Mouse (Mus musculus) adrenal gland, adult 18-20 months (tissue): ENCODE results near the gene Nop2. TPM values are rescaled to one million over a fixed set of nuclear protein-coding genes. Genes with fewer than 3 reads are reported as not detected.
A peak's percentile ranks its signal among the peaks of the same experiment; 100 is the strongest.

Experiments
- DNase-seq, 2 experiments: peaks; one replicate each; pipeline ENCODE4 v3.0.0; 2021 to 2022; ENCODE audit warnings: low spot score in 2 of 2
- long read RNA-seq, 2 experiments: library from polyadenylated mRNA; stranded (forward); transcript quantifications; one replicate each; pipeline ENCODE4 v2.0.0; 2021
- total RNA-seq, 2 experiments: library from RNA; stranded (reverse); gene quantifications; 1 replicate in 1 of 2; 2 replicates in 1 of 2; pipeline ENCODE4 v1.2.3; 2021

Nop2 gene
- 10 to 100 TPM; 51.6 to 61.3 TPM for total RNA-seq
- long read RNA-seq, experiment 1, transcript Nop2-201 (16 exons, 2,597 nt), result major isoform, 53 of 68 reads
- long read RNA-seq, experiment 1, partial matches to known transcripts, result 7 of 68 reads
- long read RNA-seq, experiment 1, other reads (novel, unspliced or antisense), result 8 of 68 reads
- long read RNA-seq, experiment 2, transcript Nop2-201 (16 exons, 2,597 nt), result major isoform, 78 of 98 reads
- long read RNA-seq, experiment 2, partial matches to known transcripts, result 10 of 98 reads
- long read RNA-seq, experiment 2, other reads (novel, unspliced or antisense), result 10 of 98 reads

DNA sequence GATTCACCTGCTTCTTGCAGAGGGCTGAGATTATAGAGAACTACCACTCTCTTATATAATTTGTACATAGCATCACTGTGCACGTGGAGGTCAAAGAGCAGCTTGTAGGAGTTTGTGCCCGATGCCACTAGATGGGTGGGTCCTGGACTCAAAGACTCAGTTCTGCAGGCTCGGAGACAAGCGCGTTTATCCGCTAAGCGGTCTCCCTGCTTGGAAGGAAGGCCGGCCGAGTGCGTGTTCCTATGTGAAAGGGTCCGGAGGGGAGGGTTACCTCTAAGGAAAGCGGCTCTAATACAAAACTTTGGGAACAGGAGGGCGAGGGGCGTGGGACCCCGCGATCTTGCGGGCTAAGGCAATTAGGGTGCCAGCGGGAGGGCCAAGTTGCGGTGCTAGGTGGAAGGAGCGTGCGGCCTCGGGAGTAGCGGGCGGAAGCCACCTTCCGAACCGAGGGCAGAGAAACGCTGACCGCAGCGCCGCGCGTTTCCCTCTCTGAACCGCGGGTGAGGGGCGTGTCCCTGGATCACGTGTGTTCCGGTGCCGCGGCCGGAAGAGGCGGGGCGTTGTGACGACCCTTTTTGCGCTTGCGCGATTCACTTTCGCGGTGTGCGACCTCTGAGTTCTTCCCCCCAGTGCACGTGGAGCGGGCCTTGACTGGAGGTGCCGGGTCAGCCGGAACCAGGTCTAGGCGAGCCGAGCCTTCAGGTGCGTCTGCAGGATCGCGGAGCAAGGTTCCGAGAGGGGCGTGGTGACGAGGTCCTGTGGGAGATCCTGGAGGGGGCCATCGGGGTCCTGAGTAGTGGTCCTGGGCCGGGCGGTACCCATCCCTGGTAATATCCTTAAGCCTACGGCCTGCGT is at the start of gene Nop2:
Gene Nop2 (plus strand): TSS at position 608 of the 855 bp plus-strand sequence.
- peak; percentile 79 to 85 for DNase-seq

DNA sequence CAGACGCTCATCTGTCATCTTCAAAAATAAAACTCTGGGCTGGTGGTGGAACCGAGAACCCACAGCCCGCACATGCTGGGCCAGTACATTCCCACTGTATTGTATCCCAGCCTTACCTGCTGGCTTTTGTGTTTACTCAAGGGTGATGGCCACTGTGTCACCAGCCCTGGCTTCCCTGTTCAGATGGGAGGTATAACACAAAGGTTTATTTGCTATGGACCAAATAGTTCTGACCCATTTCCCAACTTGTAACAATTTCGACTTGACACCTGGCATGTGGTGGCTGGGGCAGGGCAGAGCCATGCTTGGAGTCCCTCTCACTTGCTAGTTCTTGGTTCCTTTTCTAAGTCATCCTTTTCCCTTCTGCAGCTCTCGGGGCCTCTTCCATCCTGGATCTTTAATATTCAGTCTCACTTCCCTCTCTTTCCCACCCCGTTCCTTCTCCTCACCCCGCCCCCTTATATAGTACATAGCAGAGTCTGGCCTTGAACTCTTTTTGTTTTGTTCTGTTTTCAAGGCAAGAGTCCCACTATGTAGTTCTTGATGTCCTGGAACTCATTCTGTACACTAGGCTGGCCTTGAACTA is 48.8 kb upstream of the Nop2 start:
- no peak for DNase-seq

DNA sequence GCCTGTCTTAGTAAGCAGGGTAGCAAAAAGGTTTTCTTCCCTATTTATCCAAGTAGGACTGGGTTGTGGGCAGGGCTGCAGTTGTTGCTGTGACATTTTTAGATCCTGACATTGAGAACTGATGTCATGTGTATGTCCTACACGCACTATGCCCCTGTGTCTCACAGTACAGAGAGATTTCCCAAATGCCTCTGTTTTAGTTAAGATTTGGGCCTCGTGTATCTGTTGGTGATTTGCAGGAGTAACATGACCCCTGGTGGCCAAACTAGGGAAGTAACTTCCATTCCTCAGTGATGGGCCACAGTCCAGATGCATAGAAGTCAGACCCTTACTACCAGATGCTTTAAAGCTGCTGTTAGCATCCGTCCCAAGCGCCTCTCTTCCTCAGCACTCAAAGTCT is 47.3 kb upstream of the Nop2 start:
- no peak for DNase-seq

DNA sequence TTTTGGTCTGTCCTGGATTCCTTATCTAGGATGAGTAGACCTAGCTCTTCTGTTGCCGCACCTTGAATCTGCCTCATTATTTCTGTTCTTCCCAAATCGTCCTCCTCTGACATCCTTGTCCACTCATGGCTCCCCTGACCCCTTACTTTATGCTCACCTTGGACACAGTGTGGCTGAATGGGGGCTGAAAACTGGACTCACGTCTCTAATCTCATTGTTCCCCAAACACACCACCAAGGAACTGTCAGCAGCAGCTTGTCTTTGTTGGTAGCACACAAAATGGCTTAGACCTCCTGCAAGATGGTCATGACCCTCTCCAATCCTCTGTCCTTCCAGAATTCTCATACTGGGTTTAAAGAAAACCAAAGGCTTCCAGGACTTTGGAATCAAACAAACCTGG is 43.8 kb upstream of the Nop2 start:
- DNase-seq, result no peak

DNA sequence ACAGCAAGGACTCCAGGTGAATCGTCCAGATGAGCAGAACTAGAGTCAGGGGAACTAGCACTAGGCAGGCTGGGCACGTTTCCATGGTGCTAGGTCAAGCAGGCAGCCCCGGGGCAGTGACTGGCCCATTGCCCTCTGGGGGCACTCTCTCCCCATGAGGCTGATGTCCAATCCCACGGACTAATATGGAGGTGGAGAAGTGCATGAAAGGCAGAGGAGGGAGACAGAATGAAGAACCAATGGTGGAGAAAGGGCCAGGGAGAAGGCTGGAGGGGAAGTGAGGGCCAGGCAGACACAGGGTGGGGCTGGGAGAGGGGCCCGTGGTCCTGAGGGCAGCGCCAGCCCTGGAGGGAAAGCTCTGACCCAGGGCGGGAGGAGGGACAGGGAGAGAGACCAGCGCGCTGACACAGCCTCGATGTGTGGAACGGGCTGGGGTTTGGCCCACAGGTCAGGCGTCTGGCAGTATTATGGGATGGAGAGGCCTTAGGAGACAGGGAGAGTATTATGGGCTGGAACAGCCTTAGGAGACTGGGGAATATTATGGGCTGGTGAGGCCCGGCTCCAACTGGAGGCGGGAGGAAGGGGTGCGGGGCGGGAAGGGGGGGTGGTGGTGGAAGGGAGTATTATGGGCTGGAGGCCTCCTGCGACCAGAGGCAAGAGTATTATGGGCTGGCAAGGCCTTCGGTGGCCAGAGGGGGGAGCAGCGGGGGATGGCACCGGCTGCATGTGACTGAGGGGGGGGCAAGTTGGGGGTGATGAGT is 43.0 kb upstream of the Nop2 start:
- DNase-seq, result peak; percentile 64 to 68

DNA sequence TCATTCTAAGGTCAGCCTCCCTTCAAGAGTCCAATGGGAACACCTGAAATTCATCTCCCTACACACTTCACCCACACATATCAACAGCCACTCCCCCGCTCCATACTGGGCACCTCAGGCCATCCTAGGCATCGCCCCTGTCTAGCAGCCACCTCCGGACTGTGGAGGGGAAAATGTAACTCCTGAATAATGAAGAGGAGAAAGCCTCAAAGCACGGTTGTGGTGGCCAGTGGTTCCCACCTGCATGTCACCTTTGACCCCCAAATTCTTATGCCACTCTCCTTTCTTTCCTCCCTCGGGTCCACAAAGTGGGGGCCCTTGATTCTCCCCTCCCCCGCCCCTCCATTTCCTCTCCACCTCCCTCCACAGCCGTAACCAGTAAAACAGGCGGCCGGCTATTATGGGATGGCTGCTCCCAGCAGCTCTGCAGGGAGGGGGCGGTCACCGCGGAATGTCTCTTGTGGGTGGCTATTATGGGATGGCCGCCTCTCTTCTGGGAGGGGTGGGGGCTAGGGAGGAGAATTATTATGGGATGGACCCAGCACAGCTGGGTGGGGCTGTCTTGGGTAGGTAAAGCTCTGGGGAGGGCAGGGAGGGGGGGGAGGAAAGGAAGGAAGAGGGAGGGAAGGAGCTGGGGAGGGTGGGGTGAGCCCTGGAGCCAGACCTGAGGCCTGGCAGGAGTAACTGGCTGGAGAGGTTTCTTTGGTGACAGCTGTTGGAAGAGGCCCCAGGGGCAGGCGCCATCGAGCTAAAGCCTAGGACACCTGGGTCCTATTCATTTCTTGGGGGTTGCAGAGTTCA is 42.0 kb upstream of the Nop2 start:
- peak; percentile 53 to 60 for DNase-seq

DNA sequence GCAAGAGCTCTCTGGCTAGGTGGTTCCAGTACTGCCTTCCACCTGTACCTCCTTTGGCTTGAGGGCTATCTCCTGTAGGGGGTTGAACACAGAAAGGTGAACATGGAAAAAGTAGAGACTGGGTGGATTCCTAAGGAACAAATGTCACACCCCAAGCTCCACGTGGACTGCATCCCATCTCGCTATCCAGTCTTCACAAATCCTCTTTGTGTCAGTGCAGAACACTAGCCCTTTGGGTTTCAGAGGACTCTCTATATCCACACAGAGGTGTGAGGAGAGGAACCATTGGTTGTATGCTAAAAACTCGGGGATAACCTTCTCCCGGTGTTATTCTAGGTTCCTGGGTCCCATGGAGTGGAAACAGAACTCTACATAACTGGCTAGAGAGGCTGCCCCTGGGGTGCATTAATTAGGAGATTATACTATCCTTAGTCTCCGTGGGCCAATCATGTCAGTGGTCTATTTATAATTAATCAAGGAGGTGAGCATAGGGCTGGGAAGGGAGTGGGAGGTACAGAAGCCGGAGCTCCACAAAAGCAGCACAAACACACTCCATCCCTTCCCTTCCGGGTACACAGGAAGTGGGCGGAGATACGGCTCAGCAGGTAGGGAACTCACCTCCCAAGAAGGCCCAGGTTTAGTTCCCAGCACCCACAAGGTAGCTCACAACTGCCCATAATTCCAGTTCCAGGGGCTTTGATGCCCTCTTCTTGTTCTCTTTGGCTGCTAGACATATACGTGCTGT is 41.2 kb upstream of the Nop2 start:
- no peak for DNase-seq

DNA sequence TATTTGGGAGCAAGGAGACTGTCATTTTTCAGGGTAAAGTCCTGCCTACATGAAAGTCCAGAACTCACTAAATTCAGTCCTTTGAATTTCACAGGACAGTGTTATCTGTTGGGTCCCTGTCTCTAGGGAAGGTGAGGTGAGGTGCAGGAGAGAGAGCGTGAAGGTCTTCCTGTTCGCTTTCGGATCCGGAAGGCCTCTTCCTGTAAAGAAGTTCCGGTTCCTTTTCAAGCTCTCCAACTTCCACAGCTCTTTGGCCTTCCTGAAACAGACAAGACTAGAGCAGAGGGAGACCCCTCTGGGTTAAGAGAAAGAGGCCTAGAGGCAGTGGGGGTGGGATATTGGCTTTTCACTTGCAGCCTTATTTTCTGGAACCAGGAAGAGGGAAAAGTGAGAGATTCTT is 39.3 kb upstream of the Nop2 start:
- no peak for DNase-seq

DNA sequence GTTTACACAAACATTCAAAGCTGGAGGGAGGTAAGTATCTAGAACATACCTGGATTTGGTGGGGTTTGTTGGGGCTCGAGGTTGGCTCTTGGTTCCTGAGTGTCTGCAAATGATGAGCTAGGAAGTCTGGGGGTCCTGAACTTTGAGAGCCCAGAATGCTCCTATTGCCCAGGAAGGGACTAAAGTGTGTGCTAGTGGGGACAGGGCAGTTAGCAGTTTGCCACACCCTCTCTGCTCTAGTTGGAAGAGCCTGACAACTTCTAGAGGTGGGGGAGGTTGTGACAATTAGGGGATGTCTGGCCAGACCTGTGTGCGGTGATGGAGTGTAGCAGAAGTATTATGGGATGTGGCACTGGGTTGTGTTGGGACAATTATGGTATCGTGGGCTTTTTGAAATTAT is 36.9 kb upstream of the Nop2 start:
- DNase-seq, result no peak

DNA sequence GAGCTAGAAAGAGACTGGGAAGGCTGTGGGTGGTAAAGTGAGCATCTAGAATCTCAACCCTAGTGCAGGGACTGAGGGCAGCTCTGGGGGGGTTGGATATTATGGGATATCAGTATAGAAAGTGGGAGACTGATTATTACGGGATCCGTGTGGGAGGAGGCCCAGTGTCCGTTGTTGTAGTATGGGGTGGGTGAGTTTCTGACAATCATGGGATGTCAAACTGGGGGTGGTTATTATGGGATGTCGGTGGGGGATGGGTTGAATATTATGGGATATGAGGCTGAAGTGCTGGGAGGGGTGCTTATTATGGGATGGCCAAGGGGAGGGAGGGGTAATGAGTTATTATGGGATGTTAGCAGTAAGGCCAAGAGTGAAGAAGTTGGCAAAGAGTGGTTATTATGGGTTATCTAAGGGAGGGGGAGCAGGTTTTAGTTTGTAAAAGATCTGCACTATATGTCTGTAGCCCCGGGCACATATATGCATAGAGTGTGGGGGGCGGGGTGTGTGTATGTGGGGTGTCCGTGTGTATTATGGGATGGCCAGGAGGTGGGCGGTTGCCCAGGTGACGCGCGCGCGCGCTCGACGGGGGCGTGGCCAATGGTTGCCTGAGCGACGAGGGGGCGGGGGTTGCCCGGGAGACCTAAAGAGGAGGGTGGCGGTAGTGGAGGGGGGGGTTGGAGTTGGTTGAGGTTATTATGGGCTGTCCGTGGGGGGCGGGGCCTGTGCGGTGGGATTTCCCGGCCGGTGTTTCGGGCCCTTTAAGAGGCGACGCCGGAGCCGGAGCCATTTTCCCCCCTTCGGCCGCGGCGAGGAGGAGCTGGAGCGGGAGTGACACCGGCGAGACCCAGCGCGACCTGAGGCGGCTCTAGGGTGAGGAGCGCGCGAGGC is 36.1 kb upstream of the Nop2 start, which contains the start of gene Chd4:
Gene Chd4 (plus strand): TSS at position 591 of the 888 bp plus-strand sequence.
- peak; percentile 91 to 93 for DNase-seq

DNA sequence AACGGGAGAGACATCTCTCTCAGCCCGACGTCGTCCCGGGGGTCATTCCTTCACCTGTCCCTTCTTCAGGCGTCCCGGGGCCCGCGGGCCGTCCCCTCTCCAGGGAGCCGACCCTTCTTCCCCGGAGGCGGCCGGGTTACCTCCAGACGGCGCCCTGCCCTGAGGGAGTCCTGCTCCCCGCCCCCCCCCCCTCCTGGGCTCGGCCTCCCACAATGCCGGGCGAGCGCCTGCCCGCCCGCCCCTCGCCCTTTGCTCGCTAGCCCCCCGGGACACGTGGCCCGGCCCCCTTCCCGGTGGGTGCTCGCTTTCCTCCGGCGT is 35.5 kb upstream of the Nop2 start:
- DNase-seq, result no peak

DNA sequence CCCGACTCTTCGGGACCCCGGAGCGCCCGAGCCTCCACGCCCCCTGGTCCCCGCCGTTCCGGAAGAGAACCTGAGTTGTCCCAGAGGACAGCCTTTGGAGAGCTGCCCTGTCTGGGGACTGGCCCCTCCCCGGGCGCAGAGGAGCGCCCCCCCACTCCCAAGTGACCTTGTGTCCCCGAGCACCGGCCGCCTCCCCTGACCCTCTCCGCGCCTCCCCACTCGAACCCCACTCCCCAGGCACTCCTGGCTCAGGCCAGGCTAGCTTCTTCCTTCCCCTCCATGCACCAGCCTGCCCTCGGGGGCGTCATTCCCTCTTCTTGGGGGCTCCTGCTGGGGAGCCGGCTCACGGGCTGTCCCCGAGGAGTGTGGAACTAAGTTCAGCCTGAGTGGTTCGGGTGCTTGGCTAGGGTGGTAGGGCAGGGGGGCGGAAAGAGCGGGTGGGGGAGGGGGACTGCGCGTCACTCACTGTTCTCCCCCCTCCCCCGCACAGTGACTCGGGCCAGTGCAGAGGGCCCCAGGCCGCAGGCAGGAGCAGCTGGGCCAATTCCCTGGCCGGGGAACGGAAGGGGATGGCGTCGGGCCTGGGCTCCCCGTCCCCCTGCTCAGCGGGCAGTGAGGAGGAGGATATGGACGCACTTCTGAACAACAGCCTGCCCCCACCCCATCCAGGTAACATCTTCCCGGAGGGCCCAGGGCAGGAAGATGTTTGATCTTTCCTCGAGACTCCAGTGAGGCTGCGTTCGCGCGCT is 34.9 kb upstream of the Nop2 start:
- DNase-seq, result peak; percentile 60 to 67

DNA sequence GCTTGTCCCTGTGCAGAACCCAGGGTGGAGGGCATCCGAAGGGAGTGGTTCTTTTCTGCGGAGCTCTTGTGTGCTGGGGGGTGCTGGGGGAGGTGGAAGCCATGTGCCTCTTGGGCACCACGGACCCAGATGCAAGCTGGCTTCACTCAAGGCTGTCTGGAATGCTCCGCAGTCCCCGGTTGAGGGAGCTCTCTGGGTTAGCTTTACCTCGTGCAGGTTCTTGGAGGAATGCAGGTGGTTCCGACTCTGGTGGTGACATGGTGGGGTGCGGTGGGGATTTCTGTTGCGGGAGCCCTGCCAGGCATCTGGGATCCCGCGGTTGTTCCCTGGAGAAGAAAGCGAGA is 34.4 kb upstream of the Nop2 start:
- no peak for DNase-seq

DNA sequence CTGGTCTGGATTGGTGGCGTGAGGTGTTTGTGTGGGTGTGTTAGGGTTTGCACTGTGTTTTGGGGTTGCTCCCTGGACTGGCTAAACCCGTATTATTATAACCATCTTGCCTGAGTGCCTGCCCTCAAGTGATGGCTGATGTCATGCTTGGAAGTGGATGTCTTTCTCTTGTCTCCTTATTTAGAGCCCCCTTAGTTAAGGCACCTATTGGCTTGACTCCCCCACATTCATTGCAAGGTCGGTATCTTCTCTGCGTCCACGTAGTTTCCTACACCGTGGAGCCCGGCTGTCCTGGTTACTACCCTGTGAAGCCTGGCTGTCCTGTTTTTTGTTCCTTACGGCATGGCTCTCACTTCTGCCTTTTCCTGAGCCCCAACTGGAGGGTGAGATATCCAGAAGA is 33.8 kb upstream of the Nop2 start:
- DNase-seq, result no peak

DNA sequence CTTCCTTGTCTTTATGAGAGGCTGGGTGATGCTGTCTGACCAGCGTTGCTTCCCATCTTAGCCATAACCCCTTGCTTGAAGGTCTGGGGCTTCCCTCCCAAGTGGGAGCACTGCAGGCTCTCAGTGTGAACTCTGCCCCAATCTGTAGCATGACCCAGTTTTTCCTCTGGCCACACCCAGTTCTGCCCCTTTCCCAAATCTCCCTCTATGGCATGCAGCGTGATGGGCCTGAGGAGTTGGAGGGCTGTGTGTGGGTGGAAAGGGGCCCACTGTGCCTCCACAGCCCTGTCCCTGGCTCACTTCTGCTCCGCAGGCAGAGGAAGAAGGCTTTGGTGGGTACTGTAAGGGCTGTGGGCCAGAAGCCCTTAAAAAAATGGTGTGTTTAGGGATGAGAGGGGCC is 33.2 kb upstream of the Nop2 start:
- no peak for DNase-seq

DNA sequence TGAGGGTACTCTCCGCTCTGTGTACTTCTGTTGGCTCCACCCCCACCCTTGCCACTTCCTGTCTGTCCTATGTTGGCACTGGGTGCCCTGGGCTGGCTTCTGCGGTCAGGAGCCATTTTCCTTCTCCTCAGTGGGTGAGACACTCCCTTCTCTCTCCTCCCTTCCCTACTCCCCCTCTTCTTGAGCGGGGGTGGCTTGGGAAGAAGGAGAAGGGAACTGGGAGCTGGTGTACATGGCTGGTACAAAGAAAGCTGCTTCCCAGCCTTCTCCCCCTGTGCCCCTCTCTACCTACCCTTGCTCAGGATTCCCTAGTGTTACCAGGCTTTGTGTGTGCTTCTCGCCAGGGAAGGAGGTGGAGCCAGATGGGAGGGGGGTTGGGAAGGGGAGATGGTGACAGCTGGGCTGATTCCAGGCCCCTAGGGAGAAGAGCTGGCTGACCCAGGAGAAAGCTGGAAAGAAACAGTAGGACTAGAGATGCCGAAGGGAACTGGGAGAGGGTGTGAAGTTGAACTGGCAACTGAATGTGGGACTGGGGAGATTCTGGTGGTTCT is 32.2 kb upstream of the Nop2 start:
- DNase-seq, result no peak

DNA sequence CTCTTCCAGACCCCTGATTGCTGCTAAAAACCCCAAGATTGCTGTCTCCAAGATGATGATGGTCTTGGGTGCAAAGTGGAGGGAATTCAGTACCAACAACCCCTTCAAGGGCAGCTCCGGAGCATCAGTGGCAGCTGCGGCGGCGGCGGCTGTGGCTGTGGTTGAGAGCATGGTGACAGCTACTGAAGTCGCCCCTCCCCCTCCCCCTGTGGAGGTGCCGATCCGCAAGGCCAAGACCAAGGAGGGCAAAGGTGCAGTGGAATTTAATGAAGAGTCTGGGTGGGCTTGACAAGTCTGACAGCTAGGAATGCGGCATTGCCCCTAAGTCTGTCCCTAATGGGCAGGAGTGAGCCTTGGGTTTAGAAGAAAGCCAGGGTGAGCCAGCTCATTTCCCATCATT is 30.3 kb upstream of the Nop2 start:
- DNase-seq, result no peak

DNA sequence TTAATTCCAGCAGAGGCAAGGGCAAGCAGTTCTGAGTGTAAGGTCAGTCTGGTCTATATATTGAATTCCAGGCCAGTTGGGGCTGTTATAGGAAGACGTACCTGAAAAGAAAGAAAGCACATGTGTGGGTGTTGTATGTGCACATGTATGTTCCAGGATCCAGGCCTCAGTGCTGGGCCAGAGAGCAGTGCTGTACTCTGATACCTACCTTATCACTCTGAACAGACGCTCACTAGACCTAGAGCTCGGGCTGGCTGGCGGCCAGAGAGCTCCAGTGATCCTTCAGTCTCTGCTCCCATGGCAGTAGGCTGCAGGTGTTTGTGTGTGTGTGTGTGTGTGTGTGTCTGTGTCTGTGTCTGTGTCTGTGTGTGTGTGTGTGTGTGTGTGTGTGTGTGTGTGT is 27.5 kb upstream of the Nop2 start:
- DNase-seq, result no peak
